Mouse (Mus musculus) liver, embryonic 11.5 days (tissue): Measurements from ENCODE around the gene Cubn. TPM values are rescaled to one million over a fixed set of nuclear protein-coding genes. Genes with fewer than 3 reads are reported as not detected.

ENCODE experiments used
- ATAC-seq: fragments of 200-750 bp; cut with Nextera tagmentation; replicated peaks from 2 replicates; pipeline ENCODE4 v1.8.0; 2017; ENCODE audit warnings: moderate number of reproducible peaks, mild to moderate bottlenecking, moderate TSS enrichment, moderate library complexity; ENCODE audit not compliant: low FRiP score
- DNase-seq: peaks from one replicate; pipeline ENCODE4 v3.0.0-alpha.2; 2017; ENCODE audit warnings: low spot score
- H3K27ac ChIP-seq: fragments of 300-500 bp; sonication (generic); 2 replicates; pipeline ENCODE4 v1.5.1; 2014; ENCODE audit warnings: mild to moderate bottlenecking, low read depth, low read length, control low read depth
- H3K27me3 ChIP-seq: fragments of 300-500 bp; sonication (generic); replicated peaks from 2 replicates; pipeline ENCODE4 v1.6.1; 2014; ENCODE audit warnings: low read length, mixed read lengths; ENCODE audit not compliant: control insufficient read depth, insufficient read depth
- H3K36me3 ChIP-seq: fragments of 300-500 bp; sonication (generic); 2 replicates; pipeline ENCODE4 v1.6.1; 2014; ENCODE audit warnings: mild to moderate bottlenecking, low read length, moderate library complexity, mixed read lengths; ENCODE audit not compliant: control insufficient read depth, insufficient read depth
- H3K4me1 ChIP-seq: fragments of 300-500 bp; sonication (generic); replicated peaks from 2 replicates; pipeline ENCODE4 v1.6.1; 2014; ENCODE audit warnings: low read length, mixed read lengths; ENCODE audit not compliant: control insufficient read depth, insufficient read depth
- H3K4me2 ChIP-seq: fragments of 300-500 bp; sonication (generic); 2 replicates; pipeline ENCODE4 v1.6.1; 2014; ENCODE audit warnings: mild to moderate bottlenecking, control low read depth, moderate library complexity
- H3K4me3 ChIP-seq: fragments of 300-500 bp; sonication (generic); 2 replicates; pipeline ENCODE4 v1.5.1; 2014; ENCODE audit warnings: low read depth, low read length, control low read depth
- H3K9ac ChIP-seq: fragments of 300-500 bp; sonication (generic); 2 replicates; pipeline ENCODE4 v1.6.1; 2014; ENCODE audit warnings: low read depth, low read length, control low read depth
- H3K9me3 ChIP-seq: fragments of 300-500 bp; sonication (generic); 2 replicates; pipeline ENCODE4 v1.6.1; 2016; ENCODE audit warnings: low read length, inconsistent platforms, mixed read lengths; ENCODE audit not compliant: control insufficient read depth
- WGBS: fragments of 180-500 bp; shearing (Covaris S2); extraction: QIAGEN DNeasy Blood & Tissue Kit; methylation state at CpG from one replicate; pipeline ENCODE4 v1.1.7; 2014; 5-methylcytosine and 5-hydroxymethylcytosine counted together
- polyA plus RNA-seq: library from polyadenylated mRNA; unstranded; fragments of >200 nt; fragmentation: Nextera tagmentation; extraction: Ambion mirVana; gene quantifications from 2 replicates; pipeline ENCODE4 v1.2.1, GENCODE M21; 2014

The Cubn gene
- polyA plus RNA-seq, 1 experiment from 2014 or later = 0.15 TPM

- DNase-seq = no peak
- H3K9me3 ChIP-seq = no peaks in the 10 kb centered on the region
- H3K36me3 ChIP-seq = no peaks in the 10 kb centered on the region
- H3K4me3 ChIP-seq = no peak overlapping the region
- no peak overlapping the region for H3K9ac ChIP-seq
- H3K4me2 ChIP-seq = peak overlapping the region; percentile 46
- H3K4me1 ChIP-seq = peaks cover 13% of the 10 kb centered on the region
- peak overlapping the region; percentile 80 for H3K27ac ChIP-seq
- no peaks in the 10 kb centered on the region for H3K27me3 ChIP-seq
- 0 out of 2 replicates have a peak, but pooled peaks have one; percentile 6 for ATAC-seq
- 46% methylated on average over 10 of the region's 10 CpGs for WGBS
These were observed 120.4 kb downstream of the Cubn start for GRCm38 (mm10) chr2:13371072-13371796.

DNA sequence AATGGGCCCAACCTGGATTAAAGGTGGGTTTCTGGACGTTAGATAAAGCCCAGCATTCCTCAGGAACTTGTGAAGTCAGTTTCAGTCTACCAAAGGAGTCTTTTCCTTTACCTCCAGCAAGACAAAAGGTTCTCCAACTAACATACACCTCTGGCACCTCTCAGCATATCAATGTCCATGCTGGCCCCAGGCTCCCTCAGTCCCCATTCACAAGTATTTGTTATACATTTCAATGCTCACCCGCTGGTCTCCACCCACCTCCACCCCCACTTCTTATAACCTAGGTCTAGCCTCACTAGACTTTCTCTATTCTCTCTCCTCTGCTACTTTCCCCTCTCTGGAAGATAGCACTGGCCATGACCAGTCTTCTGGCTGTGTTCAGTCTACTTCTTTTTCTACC, 121.1 kb downstream of the Cubn start:
- no peak for ATAC-seq
- Histone ChIP-seq H3K4me1 (peaks cover 13% of the 10 kb centered on the region), H3K9me3 (no peaks in the 10 kb centered on the region), H3K9ac (no peak overlapping the region), H3K4me2 (no peak overlapping the region), H3K4me3 (no peak overlapping the region), H3K36me3 (no peaks in the 10 kb centered on the region), H3K27ac (no peak overlapping the region; the same call in 1 of the 2 replicates), H3K27me3 (no peaks in the 10 kb centered on the region)
- no peak for DNase-seq
- 41% methylated on average over 2 of the region's 2 CpGs for WGBS

DNA sequence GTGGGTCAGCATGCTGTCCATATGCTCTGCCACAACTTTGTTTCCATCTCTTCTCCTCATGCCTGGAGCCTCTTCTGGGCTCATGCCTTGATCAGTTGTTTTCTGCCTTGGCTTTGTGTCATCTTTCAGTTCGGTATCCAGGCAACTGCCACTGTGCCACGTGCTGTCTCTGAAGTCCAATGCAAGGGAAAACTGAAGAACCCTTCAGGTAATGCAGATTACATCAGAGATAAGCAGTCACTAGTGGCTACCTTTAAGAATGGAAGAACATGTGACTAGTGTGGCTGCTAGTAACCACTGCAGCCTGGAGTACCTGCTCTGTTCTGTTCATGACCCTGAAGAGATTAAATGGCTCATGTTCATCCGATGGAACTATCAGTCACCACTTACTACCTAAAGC, 123.1 kb downstream of the Cubn start:
- H3K9ac ChIP-seq = no peak overlapping the region
- no peak overlapping the region for H3K27ac ChIP-seq
- DNase-seq (no peak), ATAC-seq (no peak)
- H3K27me3 ChIP-seq = no peaks in the 10 kb centered on the region
- H3K36me3 ChIP-seq = no peaks in the 10 kb centered on the region
- 71% methylated on average over 3 of the region's 3 CpGs for WGBS
- no peak overlapping the region for H3K4me2 ChIP-seq
- H3K4me1 ChIP-seq = peaks cover 13% of the 10 kb centered on the region
- no peaks in the 10 kb centered on the region for H3K9me3 ChIP-seq
- H3K4me3 ChIP-seq = no peak overlapping the region

DNA sequence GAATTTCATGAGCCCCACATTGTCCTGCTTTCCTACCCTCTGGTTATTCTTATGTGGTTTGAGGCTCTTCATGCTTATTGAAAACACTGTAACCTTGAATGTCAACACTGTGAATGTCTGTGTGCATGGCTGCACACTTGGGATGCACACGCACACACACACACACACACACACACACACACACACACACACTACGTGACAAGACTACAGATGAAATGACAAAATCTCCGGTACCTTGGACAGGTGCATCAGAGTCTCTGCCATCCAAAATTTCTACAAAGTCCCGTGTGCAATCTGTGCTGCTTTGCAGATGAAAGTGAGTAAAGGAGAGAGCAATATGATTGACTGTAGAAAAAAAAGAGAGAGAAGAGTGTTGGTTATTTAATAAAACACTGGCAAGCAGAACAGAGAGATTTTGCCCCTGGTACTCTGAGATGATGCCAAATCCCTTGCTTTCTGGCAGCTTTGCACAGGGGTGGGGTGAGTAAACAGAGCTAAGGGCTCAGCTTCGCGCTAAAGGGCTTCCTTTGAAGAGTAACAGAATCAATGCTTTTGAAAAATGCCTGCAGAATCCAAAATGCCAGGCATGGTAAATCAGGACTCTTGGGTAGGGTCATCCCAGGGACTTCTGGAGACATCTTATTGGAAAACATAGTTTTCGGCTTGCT, 133.6 kb downstream of the Cubn start:
- Histone ChIP-seq H3K9ac (no peak overlapping the region), H3K4me3 (no peak overlapping the region), H3K36me3 (no peaks in the 10 kb centered on the region), H3K27ac (no peak overlapping the region), H3K4me1 (peaks cover 10% of the 10 kb centered on the region), H3K4me2 (no peak overlapping the region), H3K9me3 (no peaks in the 10 kb centered on the region), H3K27me3 (no peaks in the 10 kb centered on the region)
- DNase-seq = no peak
- no peak for ATAC-seq
- 74% methylated on average over 7 of the region's 7 CpGs for WGBS

- Histone ChIP-seq H3K36me3 (no peaks in the 10 kb centered on the region), H3K27ac (no peak overlapping the region), H3K4me3 (no peak overlapping the region), H3K9me3 (no peaks in the 10 kb centered on the region), H3K9ac (no peak overlapping the region), H3K27me3 (no peaks in the 10 kb centered on the region), H3K4me1 (no peaks in the 10 kb centered on the region), H3K4me2 (no peak overlapping the region)
- no peak for DNase-seq
- no peak for ATAC-seq
- WGBS = 79% methylated on average over 3 of the region's 3 CpGs
These were observed 138.8 kb downstream of the Cubn start for GRCm38 (mm10) chr2:13352775-13353174.

GRCm38 (mm10) chr2:13352112-13352728, 139.4 kb downstream of the Cubn start:
- DNase-seq (no peak), ATAC-seq (no peak)
- Histone ChIP-seq H3K9ac (no peak overlapping the region), H3K4me3 (no peak overlapping the region), H3K27ac (no peak overlapping the region), H3K36me3 (no peaks in the 10 kb centered on the region), H3K27me3 (no peaks in the 10 kb centered on the region), H3K4me2 (no peak overlapping the region), H3K4me1 (no peaks in the 10 kb centered on the region), H3K9me3 (no peaks in the 10 kb centered on the region)
- 90% methylated on average over 1 of the region's 1 CpGs for WGBS

DNA sequence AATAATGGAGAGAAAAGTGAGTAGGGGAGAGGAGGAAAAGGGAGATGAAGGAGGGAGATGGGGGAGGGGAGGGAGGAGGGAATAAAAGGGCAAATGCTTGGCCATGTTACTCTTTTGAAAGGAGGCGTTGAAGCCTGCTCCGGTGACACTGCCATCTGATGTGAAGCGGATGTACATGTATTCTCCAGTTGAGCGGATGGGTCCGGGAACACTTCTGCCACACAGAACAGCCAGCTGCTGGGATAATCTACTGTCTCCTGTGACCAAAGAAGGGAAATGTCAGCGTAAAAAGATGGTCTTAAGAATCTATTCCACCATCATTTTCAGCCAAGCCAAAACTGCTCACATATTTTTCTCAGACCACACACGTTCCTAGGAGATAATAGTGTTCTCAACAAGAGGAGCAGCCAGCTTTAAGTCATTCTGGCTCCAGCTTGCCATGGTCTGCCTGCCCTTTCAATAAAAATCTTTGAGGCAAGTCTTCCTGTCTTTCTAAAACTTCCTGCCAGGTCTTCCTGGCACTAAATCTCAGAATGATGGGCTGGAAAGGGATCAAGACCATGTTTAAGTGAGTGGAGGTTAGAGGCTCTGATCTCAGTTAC, 149.2 kb downstream of the Cubn start:
- WGBS = 70% methylated on average over 7 of the region's 7 CpGs
- no peak for ATAC-seq
- Histone ChIP-seq H3K4me3 (no peak overlapping the region), H3K27me3 (no peaks in the 10 kb centered on the region), H3K9me3 (no peaks in the 10 kb centered on the region), H3K4me2 (no peak overlapping the region), H3K27ac (no peak overlapping the region), H3K4me1 (no peaks in the 10 kb centered on the region), H3K9ac (no peak overlapping the region), H3K36me3 (no peaks in the 10 kb centered on the region)
- no peak for DNase-seq

DNA sequence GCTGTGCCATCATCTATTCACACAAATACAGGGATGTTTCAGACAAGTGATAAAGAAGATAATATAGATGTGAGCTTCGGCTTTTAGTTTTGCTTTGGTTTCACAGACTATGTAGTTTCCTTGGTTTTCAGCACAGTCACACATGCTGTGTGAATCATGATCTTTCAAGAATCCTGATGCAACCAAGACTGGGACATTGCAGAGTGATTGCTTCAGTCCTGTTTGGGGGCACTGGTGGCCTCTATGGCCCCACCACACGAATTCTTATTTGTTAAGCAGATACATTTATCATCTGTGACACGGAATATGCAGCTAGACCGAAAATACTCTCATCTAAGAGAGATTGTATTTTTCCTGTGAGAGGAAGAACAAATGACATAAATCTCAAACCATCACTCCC, 156.2 kb downstream of the Cubn start:
- no peaks in the 10 kb centered on the region for H3K27me3 ChIP-seq
- ATAC-seq (no peak), DNase-seq (no peak)
- no peak overlapping the region for H3K4me2 ChIP-seq
- no peak overlapping the region for H3K27ac ChIP-seq
- no peak overlapping the region for H3K9ac ChIP-seq
- no peaks in the 10 kb centered on the region for H3K4me1 ChIP-seq
- no peak overlapping the region for H3K4me3 ChIP-seq
- H3K36me3 ChIP-seq = no peaks in the 10 kb centered on the region
- WGBS = 65% methylated on average over 4 of the region's 4 CpGs
- H3K9me3 ChIP-seq = no peaks in the 10 kb centered on the region
